Mouse (Mus musculus): ENCODE measurements around the gene Ly6g5b. TPM values are rescaled to one million over a fixed set of nuclear protein-coding genes. Genes with fewer than 3 reads are reported as not detected.
A peak's percentile ranks its signal among the peaks of the same experiment; 100 is the strongest.
"Not testable (repeated sequence)": the region's sequence is repeated elsewhere in the genome, so short reads cannot be mapped to it uniquely, and the experiment has no call there.

The Ly6g5b gene
- polyA plus RNA-seq, 1 experiment from 2014 or later, result 0.60 TPM

GRCm38 (mm10) chr17:35125578-35125977, 10.3 kb upstream of the Ly6g5b start:
- H3K9ac ChIP-seq (replicated peaks; ENCODE audit: low read depth), result peak overlapping the region; percentile 68
- H3K4me1 ChIP-seq (ENCODE audit: insufficient read depth, low read depth, low read length), result peaks cover 15% of the 10 kb centered on the region
- H3K27me3 ChIP-seq (replicated peaks; ENCODE audit: insufficient read depth, low read length), result no peaks in the 10 kb centered on the region
- ATAC-seq, result no peak
- WGBS, result 15% methylated on average over 6 of the region's 6 CpGs
- peak overlapping the region; percentile 62 for H3K4me3 ChIP-seq (ENCODE audit: low read depth, low read length)
- TF ChIP-seq CTCF (IDR thresholded peaks at IDR 0.05) (no peak), EP300 (IDR thresholded peaks at IDR 0.05) (no peak)
- H3K9me3 ChIP-seq (ENCODE audit: low read length), result no peaks in the 10 kb centered on the region
- H3K4me2 ChIP-seq (replicated peaks; ENCODE audit: low read depth, low read length), result peak overlapping the region; percentile 81
- H3K36me3 ChIP-seq (ENCODE audit: insufficient read depth, low read length), result no peaks in the 10 kb centered on the region
- peak overlapping the region; percentile 92 for H3K27ac ChIP-seq (ENCODE audit: low read length)
- peak; percentile 53 for DNase-seq (ENCODE audit: low spot score)

DNA sequence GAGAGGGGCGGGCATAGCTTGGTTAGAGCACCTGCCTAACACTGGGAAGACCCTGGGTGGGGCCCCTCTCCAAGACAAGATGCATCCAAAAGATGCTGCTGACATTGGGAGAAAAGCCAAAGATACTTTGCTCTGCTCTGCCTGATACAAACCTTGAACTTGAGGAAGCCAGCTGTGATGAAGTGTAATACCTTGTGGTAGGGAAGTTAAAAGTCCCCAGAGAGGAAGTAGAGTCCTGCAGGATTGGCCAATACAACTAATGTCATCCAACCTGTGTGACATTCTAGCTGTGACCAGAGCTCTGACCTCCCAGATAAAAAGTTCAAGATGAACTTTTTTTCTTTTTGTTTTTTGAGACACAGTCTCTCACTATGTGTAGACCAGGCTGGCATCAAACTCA, 9.9 kb upstream of the Ly6g5b start:
- H3K27ac ChIP-seq (ENCODE audit: low read length), result 0 out of 2 replicates have a peak overlapping the region, but pooled peaks have one; percentile 92
- H3K4me3 ChIP-seq (ENCODE audit: low read depth, low read length), result no peak overlapping the region
- H3K9ac ChIP-seq (replicated peaks; ENCODE audit: low read depth), result no peak overlapping the region
- H3K9me3 ChIP-seq (ENCODE audit: low read length), result no peaks in the 10 kb centered on the region
- H3K4me1 ChIP-seq (ENCODE audit: insufficient read depth, low read depth, low read length), result peaks cover 17% of the 10 kb centered on the region
- H3K36me3 ChIP-seq (ENCODE audit: insufficient read depth, low read length), result no peaks in the 10 kb centered on the region
- no peaks in the 10 kb centered on the region for H3K27me3 ChIP-seq (replicated peaks; ENCODE audit: insufficient read depth, low read length)
- 100% methylated on average over 1 of the region's 1 CpGs for WGBS
- peak; percentile 26 for DNase-seq (ENCODE audit: low spot score)
- TF ChIP-seq EP300 (IDR thresholded peaks at IDR 0.05) (no peak), CTCF (IDR thresholded peaks at IDR 0.05) (no peak)
- no peak for ATAC-seq
- H3K4me2 ChIP-seq (replicated peaks; ENCODE audit: low read depth, low read length), result 0 out of 2 replicates have a peak overlapping the region, but pooled peaks have one; percentile 81

DNA sequence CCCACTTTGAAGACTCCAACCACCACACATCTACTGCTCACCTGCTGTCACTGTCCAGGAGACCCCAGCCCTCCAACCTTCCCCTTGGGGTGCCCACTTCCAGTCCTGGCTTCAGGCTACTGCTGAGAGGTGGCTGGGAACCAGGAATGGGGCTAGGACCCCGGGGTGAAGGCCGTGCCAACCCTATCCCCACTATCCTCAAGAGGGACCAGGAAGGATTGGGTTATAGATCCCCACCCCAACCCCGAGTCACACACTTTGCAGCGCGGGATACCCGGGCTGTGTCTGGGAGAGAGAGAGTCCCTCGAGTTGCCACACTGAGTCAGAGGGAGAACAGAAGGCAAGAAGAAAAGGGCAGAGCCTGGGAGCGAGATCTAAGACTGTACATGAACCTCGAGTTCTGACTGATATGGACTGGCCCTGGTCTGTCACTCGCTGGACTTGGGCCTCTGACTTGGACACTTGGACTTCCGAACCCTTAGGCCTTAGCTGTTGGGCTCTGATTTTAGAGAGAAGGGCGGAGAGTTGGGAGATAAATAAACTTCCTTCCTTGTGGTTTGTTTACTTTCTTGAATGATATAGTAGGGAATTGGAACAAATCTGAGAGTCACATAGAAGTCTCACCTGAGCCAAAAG, 9.2 kb upstream of the Ly6g5b start:
- DNase-seq (ENCODE audit: low spot score); H3K9me3 ChIP-seq (ENCODE audit: low read length); H3K36me3 ChIP-seq (ENCODE audit: insufficient read depth, low read length); H3K4me2 ChIP-seq (replicated peaks; ENCODE audit: low read depth, low read length); ATAC-seq; H3K4me3 ChIP-seq (ENCODE audit: low read depth, low read length); H3K9ac ChIP-seq (replicated peaks; ENCODE audit: low read depth); H3K27me3 ChIP-seq (replicated peaks; ENCODE audit: insufficient read depth, low read length); H3K27ac ChIP-seq (ENCODE audit: low read length): not testable (repeated sequence)
- 91% methylated on average over 12 of the region's 12 CpGs for WGBS
- H3K4me1 ChIP-seq (ENCODE audit: insufficient read depth, low read depth, low read length), result peaks cover 18% of the 10 kb centered on the region

- H3K27ac ChIP-seq (ENCODE audit: low read length); H3K4me3 ChIP-seq (ENCODE audit: low read depth, low read length); ATAC-seq; H3K27me3 ChIP-seq (replicated peaks; ENCODE audit: insufficient read depth, low read length); DNase-seq (ENCODE audit: low spot score); H3K4me2 ChIP-seq (replicated peaks; ENCODE audit: low read depth, low read length); H3K9me3 ChIP-seq (ENCODE audit: low read length); H3K36me3 ChIP-seq (ENCODE audit: insufficient read depth, low read length); H3K9ac ChIP-seq (replicated peaks; ENCODE audit: low read depth): not testable (repeated sequence)
- peaks cover 18% of the 10 kb centered on the region for H3K4me1 ChIP-seq (ENCODE audit: insufficient read depth, low read depth, low read length)
- WGBS, result 93% methylated on average over 9 of the region's 9 CpGs
Observed at GRCm38 (mm10) chr17:35123287-35123686, 8.1 kb upstream of the Ly6g5b start.

GRCm38 (mm10) chr17:35121871-35122303, 6.7 kb upstream of the Ly6g5b start, which contains the start of gene Csnk2b:
Gene Csnk2b, minus strand, starts transcription at chr17:35122053.
- H3K27me3 ChIP-seq (replicated peaks; ENCODE audit: insufficient read depth, low read length), result no peaks in the 10 kb centered on the region
- H3K4me2 ChIP-seq (replicated peaks; ENCODE audit: low read depth, low read length), result peak within 1 kb of the TSS; percentile 93
- TF ChIP-seq EP300 (IDR thresholded peaks at IDR 0.05) (no peak), CTCF (IDR thresholded peaks at IDR 0.05) (peak; percentile 60)
- H3K4me1 ChIP-seq (ENCODE audit: insufficient read depth, low read depth, low read length), result peaks cover 9% of the 10 kb centered on the region
- no peak; the same call in 1 of the 2 replicates for ATAC-seq
- WGBS, result under 1% methylated on average over 19 of the region's 19 CpGs
- H3K4me3 ChIP-seq (ENCODE audit: low read depth, low read length), result peak within 1 kb of the TSS; percentile 84
- peak within 1 kb of the TSS; percentile 95 for H3K27ac ChIP-seq (ENCODE audit: low read length)
- H3K9me3 ChIP-seq (ENCODE audit: low read length), result no peaks in the 10 kb centered on the region
- peaks cover 4% of the 10 kb centered on the region; the same call in 1 of the 2 replicates for H3K36me3 ChIP-seq (ENCODE audit: insufficient read depth, low read length)
- DNase-seq (ENCODE audit: low spot score), result peak; percentile 83
- peak within 1 kb of the TSS; percentile 94 for H3K9ac ChIP-seq (replicated peaks; ENCODE audit: low read depth)

- Histone ChIP-seq H3K9me3 (ENCODE audit: low read length) (no peaks in the 10 kb centered on the region), H3K9ac (replicated peaks; ENCODE audit: low read depth) (peak within 1 kb of the TSS; percentile 94), H3K27ac (ENCODE audit: low read length) (peak within 1 kb of the TSS; percentile 95), H3K4me3 (ENCODE audit: low read depth, low read length) (peak within 1 kb of the TSS; percentile 84), H3K4me1 (ENCODE audit: insufficient read depth, low read depth, low read length) (peaks cover 8% of the 10 kb centered on the region), H3K4me2 (replicated peaks; ENCODE audit: low read depth, low read length) (peak within 1 kb of the TSS; percentile 93), H3K36me3 (ENCODE audit: insufficient read depth, low read length) (peaks cover 4% of the 10 kb centered on the region; the same call in 1 of the 2 replicates), H3K27me3 (replicated peaks; ENCODE audit: insufficient read depth, low read length) (no peaks in the 10 kb centered on the region)
- TF ChIP-seq EP300 (IDR thresholded peaks at IDR 0.05) (peak; percentile 64), CTCF (IDR thresholded peaks at IDR 0.05) (peak; percentile 13; the same call in 1 of the 2 replicates)
- peak; percentile 97 for ATAC-seq
- under 1% methylated on average over 50 of the region's 50 CpGs for WGBS
- peak; percentile 100 for DNase-seq (ENCODE audit: low spot score)
Observed at GRCm38 (mm10) chr17:35121143-35121799, 6.0 kb upstream of the Ly6g5b start, which contains the start of gene Gpank1. Gene Gpank1, plus strand, starts transcription at chr17:35121455.
